Mouse (Mus musculus) gastrocnemius, postnatal 10 days (tissue): Measurements from ENCODE around the gene Trmt1. TPM values are rescaled to one million over a fixed set of nuclear protein-coding genes. Genes with fewer than 3 reads are reported as not detected.
"Not testable (repeated sequence)": the region's sequence is repeated elsewhere in the genome, so short reads cannot be mapped to it uniquely, and the experiment has no call there.

Source experiments
- DNase-seq: peaks from one replicate; pipeline ENCODE4 v3.0.0; 2021; ENCODE audit warnings: mixed read lengths
- total RNA-seq, 2 experiments: library from RNA; stranded (reverse); gene quantifications; 2 replicates each; pipeline ENCODE4 v1.2.3; 2021

Gene Trmt1
- total RNA-seq, 2 experiments from 2014 or later: 33.7 to 43.9 TPM

- DNase-seq: no peak
These were observed 27.2 kb upstream of the Trmt1 start for GRCm38 (mm10) chr8:84658951-84659350.

DNA sequence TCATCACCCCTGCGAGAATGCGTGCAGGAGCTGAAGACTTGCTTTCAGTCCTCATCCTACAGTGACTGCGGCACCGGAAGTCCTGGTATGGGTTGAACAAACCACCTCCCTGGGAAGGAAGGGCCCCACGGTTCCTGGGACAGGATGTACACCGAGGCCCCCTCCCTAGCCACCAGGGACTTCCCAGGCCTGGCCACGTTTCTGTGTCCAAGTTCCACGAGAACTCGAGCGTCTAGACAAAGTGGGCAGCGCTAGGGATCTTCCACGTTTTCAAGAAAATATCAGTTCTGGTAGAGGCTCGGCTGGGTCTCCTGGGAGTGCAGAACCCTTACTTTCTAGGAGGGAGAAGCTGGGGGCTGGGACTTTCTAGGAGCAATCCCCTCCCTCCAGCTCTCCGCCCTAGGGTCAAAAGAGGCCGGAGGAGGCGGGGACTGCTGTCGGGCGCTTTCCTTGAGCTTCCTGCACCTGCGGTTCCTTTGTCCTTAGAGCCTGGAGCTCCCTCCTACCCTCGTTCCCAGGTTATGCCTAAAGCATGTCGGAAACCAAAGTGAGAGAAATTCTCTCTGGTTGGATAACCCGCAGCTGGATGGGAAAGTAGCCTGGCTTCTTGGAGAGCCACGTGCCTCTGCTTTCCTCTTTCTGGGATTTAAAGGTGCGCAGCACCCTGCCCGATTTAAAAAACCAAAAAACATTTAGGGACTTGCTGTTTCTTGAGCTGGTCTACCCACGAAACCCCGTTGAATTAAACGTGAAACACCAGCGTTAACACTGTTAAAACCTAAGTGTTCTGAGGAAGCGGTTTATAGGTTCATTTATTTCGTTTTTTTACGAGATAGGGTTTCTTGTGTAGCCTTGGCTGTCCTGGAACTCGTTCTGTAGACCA is 25.9 kb upstream of the Trmt1 start:
- DNase-seq: peak; percentile 41

DNA sequence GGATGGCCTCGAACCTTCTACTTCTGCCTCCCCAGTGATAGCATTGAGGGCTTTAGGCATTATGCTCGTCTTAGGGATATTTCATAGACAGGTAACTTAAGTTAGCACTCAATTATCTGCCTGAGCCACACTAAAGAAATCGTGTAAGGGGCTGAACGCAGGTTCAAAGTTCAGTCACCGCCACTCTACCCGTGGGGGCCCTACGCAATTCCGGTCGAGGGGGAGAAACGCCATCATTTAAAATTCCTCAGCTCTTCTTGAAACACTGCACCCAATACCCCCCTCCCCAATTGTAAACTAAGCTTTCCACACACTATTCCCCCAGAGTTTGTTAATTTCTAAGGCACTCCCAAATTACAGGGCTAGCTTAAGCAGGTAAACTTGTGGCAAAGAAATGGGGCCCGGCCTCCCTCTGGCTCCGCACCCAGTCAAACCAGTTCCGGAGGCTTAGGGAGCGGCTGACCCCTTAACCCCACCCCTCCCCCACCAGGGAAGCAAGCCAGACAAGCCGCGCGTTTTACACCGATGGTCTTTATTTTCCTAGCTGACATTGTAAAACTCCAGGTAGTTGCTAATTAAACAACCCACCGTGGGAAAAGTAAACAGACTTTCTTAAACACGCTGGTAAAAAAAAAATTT is 25.2 kb upstream of the Trmt1 start:
- DNase-seq: peak; percentile 58

DNA sequence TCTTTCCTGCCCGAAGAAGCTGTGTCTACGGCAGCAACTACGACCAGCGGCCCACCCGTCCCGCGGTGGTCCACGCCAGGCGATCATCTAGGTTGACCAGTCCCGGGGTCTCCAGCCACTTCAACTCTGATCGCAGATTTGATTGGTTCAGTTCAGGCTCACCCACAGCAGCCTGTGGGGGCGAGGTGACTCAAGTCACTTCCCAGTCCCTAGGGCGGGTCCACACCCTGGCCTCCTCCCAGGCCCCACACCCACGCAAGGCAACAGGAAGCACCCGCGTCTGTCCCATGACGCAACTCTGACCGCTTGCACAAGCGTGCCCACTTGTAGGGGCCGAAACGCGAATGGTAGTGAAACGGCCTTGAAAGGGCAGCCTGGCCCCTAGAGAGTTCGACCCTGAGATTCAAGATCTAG is 24.6 kb upstream of the Trmt1 start:
- peak; percentile 80 for DNase-seq

- DNase-seq: peak; percentile 50
These were observed 24.0 kb upstream of the Trmt1 start for GRCm38 (mm10) chr8:84661961-84662571.

- peak; percentile 90 for DNase-seq
These were observed 23.5 kb upstream of the Trmt1 start, which contains the start of gene Ier2 for GRCm38 (mm10) chr8:84662581-84663065. Gene Ier2 (minus strand): TSS chr8:84662852.

DNA sequence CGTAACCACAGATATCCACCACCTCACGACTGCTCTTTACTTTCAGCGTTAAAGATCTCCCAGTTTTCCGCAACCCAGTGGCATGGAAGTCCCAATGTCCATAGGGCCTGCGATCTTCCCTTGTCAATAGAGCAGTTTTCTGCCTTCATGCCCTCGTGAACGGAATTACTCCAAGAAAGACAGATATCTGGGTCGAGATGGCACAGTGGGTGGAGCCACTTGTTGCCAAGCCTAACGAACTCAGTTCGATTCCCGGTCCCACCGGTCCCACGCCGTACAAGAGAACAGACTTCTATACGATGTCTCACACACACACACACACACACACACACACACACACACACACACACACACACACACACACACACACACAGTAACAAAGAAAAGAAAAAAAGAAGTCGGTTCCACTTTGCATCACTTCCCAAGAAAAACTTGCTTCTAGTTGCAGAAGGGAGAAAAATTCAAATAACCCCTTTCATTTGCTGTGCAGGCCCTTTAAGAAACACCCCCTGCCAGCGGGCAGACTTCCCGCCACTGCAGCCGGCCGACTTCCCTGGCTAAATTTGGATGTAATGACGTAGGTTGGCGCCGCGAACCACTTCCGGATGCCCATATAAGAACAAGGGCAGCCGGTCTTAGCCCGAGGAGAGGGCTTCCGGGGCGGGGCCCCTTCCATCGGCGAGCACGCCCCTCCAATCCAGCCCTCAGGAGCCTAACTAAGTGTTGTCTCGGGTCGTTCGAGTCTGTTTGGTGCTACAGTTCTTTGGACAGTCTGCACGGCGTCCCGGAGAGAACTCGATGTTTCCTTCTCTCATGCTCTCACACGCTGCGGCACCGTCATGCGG is 22.4 kb upstream of the Trmt1 start:
- peak; percentile 97 for DNase-seq

DNA sequence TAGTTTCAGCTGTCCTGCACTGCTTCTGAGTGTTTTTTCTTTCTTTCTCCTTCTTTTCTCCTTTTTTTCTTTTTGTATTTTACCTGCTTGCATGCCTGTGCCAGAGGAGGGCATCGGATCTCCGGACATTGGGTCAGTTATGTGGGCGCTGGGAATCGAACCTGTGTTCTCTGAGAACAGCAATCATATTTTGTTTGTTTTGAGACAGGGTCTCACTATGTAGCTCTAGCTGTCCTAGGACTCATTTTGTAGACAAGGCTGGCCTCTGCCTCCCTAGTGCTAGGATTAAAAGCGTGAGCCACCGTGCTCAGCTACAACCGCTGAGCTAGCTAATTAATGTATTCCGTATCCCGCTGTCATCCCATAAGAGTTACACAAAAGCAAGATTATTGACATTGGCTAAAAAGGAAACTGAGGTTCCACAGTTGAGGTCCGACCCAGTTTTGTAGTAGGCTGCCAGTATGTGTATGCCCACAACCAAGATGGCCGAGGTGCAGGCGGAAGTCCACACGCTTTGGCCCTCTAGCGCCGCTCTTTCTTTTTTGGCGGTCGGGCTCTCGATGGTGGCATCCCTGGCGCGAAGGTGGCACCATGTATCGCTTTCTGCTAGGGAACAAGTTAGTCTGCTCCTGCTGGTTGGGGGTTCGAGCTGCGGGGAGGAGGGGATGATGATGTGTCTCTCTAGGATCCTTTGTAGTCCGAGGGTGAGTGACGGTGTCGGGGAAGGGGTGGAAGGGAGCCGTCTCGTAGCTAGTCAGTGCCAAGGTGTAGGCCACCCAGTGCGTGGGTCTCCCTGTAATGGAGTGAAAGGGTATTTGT is 21.3 kb upstream of the Trmt1 start:
- DNase-seq: peak; percentile 65

GRCm38 (mm10) chr8:84665385-84665893 is 20.7 kb upstream of the Trmt1 start:
- DNase-seq: no peak

DNA sequence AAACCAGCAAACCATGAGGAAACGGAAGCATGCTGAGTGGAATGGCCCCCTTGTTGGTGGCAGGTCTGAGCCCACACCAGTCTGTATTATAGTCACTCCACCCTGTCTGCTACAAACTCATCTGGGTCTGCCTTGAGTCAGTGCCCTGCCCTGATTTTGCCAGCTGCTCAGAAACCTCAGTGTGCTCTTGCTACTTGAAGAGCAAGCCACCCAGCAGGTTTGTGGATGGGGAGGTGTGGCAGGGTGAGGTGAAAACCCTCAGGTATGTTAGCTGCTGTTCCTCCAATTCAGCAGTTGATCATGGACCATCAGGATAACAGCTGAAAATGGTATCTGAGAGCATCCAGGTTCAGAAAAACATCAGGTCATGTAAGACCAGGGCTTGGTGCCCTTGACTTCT is 18.0 kb upstream of the Trmt1 start:
- DNase-seq: no peak

DNA sequence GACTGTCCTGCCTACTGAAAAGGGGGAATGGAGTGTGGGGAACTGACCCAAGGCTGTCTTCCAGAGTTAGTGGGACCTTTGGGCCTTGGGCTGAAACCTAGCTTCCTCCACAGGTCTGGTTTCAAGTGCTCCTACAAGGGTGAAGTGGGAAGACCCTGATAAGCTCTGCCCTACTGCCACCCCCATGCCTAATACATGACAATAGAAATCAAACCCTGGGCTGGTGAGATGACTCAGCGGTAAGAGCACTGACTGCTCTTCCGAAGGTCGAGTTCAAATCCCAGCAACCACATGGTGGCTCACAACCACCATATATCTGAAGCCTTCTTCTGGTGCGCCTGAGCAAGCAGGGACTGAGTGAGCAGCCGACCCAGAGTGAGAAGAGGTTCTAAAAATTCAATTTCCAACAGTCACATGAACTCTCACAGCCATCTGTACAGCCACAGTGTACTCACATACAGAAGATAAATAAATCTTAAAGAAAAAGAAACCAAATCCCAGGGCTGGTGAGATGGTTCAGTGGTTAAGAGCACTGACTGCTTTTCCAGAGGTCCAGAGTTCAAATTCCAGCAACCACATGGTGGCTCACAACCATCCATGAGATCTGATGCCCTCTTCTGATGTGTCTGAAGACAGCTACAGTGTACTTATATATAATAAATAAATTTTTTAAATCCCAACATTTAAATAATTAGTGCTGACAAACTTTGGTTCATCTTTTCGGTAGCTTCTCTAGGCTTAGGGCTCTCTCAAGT is 17.2 kb upstream of the Trmt1 start:
- no peak for DNase-seq

DNA sequence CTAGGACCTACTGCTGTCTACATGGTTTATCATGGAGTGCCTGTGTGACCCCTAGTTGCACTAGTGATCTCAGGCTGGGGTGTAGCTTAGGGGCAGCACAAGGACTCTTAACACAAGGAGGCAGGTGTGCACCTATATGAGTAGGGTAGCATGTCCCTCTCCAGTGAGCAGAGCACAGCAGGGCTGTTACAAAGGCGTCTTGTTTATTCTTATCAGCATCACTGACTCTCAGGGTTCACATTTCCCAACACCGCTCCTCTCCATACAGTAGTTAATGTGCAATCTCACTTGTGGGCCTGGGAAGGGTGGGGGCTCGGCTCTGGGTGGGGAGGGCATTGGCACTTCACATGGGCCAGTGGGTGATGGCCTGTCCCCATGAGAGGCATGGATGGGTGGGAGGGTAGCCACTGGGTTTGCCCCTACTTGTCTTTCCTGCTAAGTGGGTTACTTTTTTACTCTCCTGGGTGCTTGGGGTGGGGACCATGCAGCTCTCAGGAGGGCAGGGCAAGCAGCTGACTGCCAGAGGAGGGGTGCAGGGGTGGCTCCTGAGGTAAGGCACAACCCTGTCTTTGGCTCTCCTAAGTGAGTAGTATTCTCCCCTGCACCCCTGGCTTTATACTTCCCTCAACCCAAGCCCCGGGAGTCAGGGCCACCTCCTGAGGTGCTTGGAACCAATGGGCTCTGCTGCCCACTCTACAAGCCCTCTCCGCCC is 15.7 kb upstream of the Trmt1 start:
- not testable (repeated sequence) for DNase-seq

- DNase-seq: no peak
These were observed 8.8 kb upstream of the Trmt1 start for GRCm38 (mm10) chr8:84677305-84677704.

GRCm38 (mm10) chr8:84681476-84681875 is 4.6 kb upstream of the Trmt1 start:
- no peak for DNase-seq

DNA sequence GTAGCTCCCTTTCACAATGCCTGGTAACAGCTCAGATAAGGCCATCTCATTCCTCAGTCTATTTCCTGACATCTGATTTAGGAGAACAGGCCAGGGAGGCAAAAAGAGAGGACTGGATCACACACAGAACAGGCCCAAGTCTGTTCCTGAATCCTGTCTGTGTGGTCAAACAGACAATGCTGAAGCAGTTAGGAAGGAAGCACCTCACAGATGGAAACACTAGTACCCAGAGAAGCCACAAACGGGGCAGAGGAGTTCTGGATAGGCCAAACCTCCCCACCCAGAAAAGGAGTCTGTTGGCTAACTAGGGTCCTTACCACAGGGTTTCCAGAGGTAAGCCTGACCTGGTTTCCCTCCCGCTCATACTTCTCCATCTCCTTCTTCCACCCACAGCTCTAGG is 3.9 kb upstream of the Trmt1 start:
- no peak for DNase-seq

DNA sequence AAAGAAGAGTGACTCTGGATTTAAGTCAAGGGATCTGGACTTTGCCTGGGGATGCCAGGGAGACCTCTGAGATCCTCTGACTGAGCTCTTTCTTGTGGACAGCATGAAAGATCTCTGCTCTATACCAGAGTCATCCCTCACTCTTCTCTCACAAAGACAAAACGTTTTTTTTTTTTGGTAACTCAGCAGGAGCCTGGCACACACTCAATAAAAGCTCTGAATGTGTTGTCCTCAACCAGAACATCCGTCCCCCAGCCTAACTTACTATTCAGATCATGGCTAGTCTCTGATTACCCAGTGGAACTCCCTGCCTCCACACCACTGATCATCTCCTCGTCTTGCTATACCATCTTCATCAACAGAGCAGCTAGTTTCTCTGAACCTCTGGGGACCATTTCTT is 1.6 kb upstream of the Trmt1 start:
- DNase-seq: no peak

DNA sequence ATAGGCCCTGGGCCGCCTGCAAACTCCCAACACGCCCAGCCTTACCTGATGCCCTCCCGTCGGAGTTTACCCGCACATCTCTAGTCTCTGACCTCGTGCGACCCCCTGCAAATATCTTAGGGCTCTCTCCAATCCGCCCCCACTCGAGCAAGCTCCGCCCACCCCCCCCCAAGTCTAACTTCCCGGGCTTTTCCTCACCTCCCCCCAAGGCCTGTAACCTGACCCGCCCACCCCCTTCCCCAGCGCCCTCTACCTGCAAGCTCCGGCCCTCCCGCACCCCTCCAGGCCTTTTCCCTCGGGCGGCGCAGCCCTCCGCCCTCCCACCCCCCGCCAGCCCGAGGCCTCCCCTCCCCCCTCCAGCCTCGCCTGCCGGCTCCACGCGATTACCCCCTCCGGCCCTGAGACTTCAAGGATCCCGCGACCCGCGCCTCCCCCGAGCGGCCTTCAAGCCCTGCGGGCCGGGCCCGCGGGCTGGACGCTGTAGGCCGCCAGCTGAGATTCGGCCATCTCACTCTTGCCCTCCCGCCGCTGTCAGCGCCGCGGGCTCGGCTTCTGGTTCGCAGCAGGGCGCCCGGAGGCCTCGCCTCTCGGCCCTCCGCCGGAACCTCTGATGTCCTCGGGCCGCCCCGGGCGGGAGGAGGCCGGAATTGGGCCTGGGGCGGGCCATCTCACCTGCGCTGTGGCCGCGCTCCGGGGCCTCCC is 1.0 kb downstream of the Trmt1 start:
- no peak for DNase-seq

DNA sequence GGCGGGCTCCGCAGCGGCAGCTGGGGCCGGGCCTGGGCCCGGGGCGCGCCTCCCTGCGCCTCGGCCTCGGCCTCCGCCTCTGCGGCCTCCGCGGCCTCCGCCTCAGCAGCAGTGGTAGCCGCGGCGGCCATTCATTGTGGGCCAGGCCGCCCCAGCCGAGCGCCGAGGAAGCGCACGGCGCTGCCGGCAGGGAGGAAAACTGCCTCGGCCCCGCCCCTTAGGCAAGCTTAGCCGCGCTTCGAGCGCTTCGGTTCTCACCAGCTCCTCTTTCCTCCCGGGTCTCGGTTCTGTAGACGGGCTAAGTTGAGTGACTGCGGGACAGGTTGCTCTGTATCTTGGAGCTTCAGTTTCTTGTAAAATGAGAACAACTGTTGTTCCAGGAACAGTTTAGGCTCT is 1.6 kb downstream of the Trmt1 start, which contains the start of gene Nacc1:
Gene Nacc1, minus strand, starts transcription at position 158 of the 396 bp plus-strand sequence.
- peak; percentile 89 for DNase-seq
